ENCODE assay signal across 8 mouse cellular contexts in the genomic region with DNA sequence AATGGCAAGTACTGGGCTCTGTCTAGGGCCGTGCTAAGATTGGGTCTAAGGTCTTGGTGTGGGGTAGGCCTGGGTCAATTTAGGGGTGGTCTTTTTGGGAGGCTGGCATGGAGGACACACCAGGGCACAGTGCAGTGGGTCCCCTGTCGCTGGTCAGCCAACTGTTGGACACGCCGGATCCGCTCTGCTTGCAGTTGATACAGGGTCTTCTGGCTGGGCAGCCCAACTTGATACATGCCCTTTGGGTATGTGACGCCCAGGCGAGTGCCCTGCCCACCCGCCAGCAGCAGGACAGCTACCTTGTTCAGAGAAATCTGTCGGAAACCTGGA. TPM values are rescaled to one million over a fixed set of nuclear protein-coding genes. Genes with fewer than 3 reads are reported as not detected.
DNase-seq lines count a peak whose midpoint lies in the region; ATAC-seq and TF ChIP-seq lines count a peak whose summit lies in the region.

No protein-coding gene starts in this region.

- DNase-seq in heart, adult 2 months = no peak
- DNase-seq in heart, adult 9 months (ENCODE audit: low spot score in 2 of 2) = no peak
- DNase-seq in forebrain, postnatal 0 days = no peak
- DNase-seq in retina, postnatal 1 day = no peak
- no peak for DNase-seq in adrenal gland, postnatal 4 days (ENCODE audit: low spot score in 2 of 2)
- DNase-seq in cerebellum, postnatal 4 days (ENCODE audit: low spot score in 2 of 2) = no peak

- WGBS in heart, adult 2 months = 50% methylated on average over 9 of the region's 9 CpGs
- 35% methylated on average over 9 of the region's 9 CpGs for WGBS in forebrain, postnatal 0 days
- 27% methylated on average over 9 of the region's 9 CpGs for WGBS in liver, embryonic 15.5 days (ENCODE audit: insufficient replicate concordance)

- H3K9ac ChIP-seq in heart, adult 2 months (ENCODE audit: low read depth, low read length) = peak overlapping the region; percentile 79
- H3K9ac ChIP-seq in forebrain, postnatal 0 days = peak overlapping the region; percentile 58; the same call in 1 of the 2 replicates
- H3K9ac ChIP-seq in liver, embryonic 15.5 days = peak overlapping the region; percentile 53

- TF ChIP-seq CTCF in heart, adult 2 months (IDR thresholded peaks at IDR 0.05) = no peak
- TF ChIP-seq CTCF in E14TG2a.4 (conservative IDR thresholded peaks at IDR 0.05; ENCODE audit: low read length) = no peak
- no peak for TF ChIP-seq CTCF in forebrain, postnatal 0 days (IDR thresholded peaks at IDR 0.05; ENCODE audit: low read depth)

- intact Hi-C loops in heart, adult 2 months (cut with DNase I) = loop anchor here (5.0 kb wide), 1 partner anchor 38 kb away; no protein-coding TSS in a partner anchor

- H3K27ac ChIP-seq in heart, adult 2 months = peak overlapping the region; percentile 44
- no peak overlapping the region for H3K27ac ChIP-seq in forebrain, postnatal 0 days (ENCODE audit: low read depth, low read length)
- H3K27ac ChIP-seq in liver, embryonic 15.5 days (replicated peaks) = no peak overlapping the region

- TF ChIP-seq POLR2A in heart, adult 2 months (IDR thresholded peaks at IDR 0.05; ENCODE audit: insufficient read depth, low read depth, low read length) = no peak

- no peaks in the 10 kb centered on the region for H3K79me2 ChIP-seq in heart, adult 2 months (replicated peaks; ENCODE audit: control insufficient read depth, insufficient read depth, low read length)

- ATAC-seq in forebrain, postnatal 0 days = no peak
- no peak for ATAC-seq in liver, embryonic 15.5 days (ENCODE audit: insufficient read depth)

- no peaks in the 10 kb centered on the region for H3K36me3 ChIP-seq in heart, adult 2 months (ENCODE audit: control insufficient read depth, insufficient read depth, low read length)
- H3K36me3 ChIP-seq in E14TG2a.4 (ENCODE audit: insufficient read depth, low read length) = peaks cover 50% of the 10 kb centered on the region
- no peaks in the 10 kb centered on the region for H3K36me3 ChIP-seq in forebrain, postnatal 0 days (ENCODE audit: insufficient read depth)
- H3K36me3 ChIP-seq in liver, embryonic 15.5 days (replicated peaks) = no peaks in the 10 kb centered on the region

- H3K4me3 ChIP-seq in heart, adult 2 months = peak overlapping the region; percentile 64
- H3K4me3 ChIP-seq in E14TG2a.4 (replicated peaks; ENCODE audit: low read length) = peak overlapping the region; percentile 95
- peak overlapping the region; percentile 54 for H3K4me3 ChIP-seq in forebrain, postnatal 0 days (ENCODE audit: low read depth, low read length)
- H3K4me3 ChIP-seq in liver, embryonic 15.5 days (replicated peaks) = peak overlapping the region; percentile 66

- H3K4me2 ChIP-seq in forebrain, postnatal 0 days (ENCODE audit: low read depth) = peak overlapping the region; percentile 99
- H3K4me2 ChIP-seq in liver, embryonic 15.5 days = peak overlapping the region; percentile 91

- H3K4me1 ChIP-seq in heart, adult 2 months (ENCODE audit: control insufficient read depth, insufficient read depth, low read length) = peaks cover 1% of the 10 kb centered on the region; the same call in 1 of the 2 replicates
- peaks cover 34% of the 10 kb centered on the region for H3K4me1 ChIP-seq in E14TG2a.4 (replicated peaks; ENCODE audit: low read depth, low read length)
- H3K4me1 ChIP-seq in forebrain, postnatal 0 days (ENCODE audit: insufficient read depth) = no peaks in the 10 kb centered on the region; the same call in 1 of the 2 replicates
- H3K4me1 ChIP-seq in liver, embryonic 15.5 days (replicated peaks) = peaks cover 31% of the 10 kb centered on the region

- no peaks in the 10 kb centered on the region for H3K9me3 ChIP-seq in E14TG2a.4 (ENCODE audit: low read length)
- no peaks in the 10 kb centered on the region for H3K9me3 ChIP-seq in forebrain, postnatal 0 days (ENCODE audit: low read length)
- no peaks in the 10 kb centered on the region for H3K9me3 ChIP-seq in liver, embryonic 15.5 days (replicated peaks)

- TF ChIP-seq EP300 in heart, adult 2 months (IDR thresholded peaks at IDR 0.05; ENCODE audit: insufficient read depth, low read depth, low read length) = no peak

- no peaks in the 10 kb centered on the region for H3K27me3 ChIP-seq in heart, adult 2 months (ENCODE audit: control insufficient read depth, insufficient read depth, low read length)
- peaks cover 24% of the 10 kb centered on the region for H3K27me3 ChIP-seq in E14TG2a.4 (ENCODE audit: insufficient read depth, low read length)
- peaks cover 6% of the 10 kb centered on the region; the same call in 1 of the 2 replicates for H3K27me3 ChIP-seq in forebrain, postnatal 0 days (ENCODE audit: insufficient read depth, low read length)
- peaks cover 24% of the 10 kb centered on the region for H3K27me3 ChIP-seq in liver, embryonic 15.5 days

RNA-seq across cellular contexts. Expression of gene Uap1l1, which starts 0.8 kb away (rescaled TPM):
- total RNA-seq in heart, adult 2 months (2021) = 1 to 10 TPM; 7.2 to 7.9 TPM
- polyA plus RNA-seq in heart, adult 2 months (2012; rRNA removed) = 7.6 and 8.3 TPM in 2 replicates
- total RNA-seq in forebrain, postnatal 0 days (2014; rRNA removed) = 4.1 and 5.2 TPM in 2 replicates
- 10.4 and 11.9 TPM in 2 replicates for polyA plus RNA-seq in forebrain, postnatal 0 days (2015; fragmentation: Nextera tagmentation; extraction: Ambion mirVana)
- 15.1 and 15.4 TPM in 2 replicates for polyA plus RNA-seq in liver, embryonic 15.5 days (2015; fragmentation: Nextera tagmentation; extraction: Ambion mirVana)
- 10 to 100 TPM; 18.6 to 24.0 TPM for total RNA-seq in adrenal gland, postnatal 4 days (2021)

RNA-seq across cellular contexts. Expression of gene Sapcd2, which starts 7.4 kb away (rescaled TPM):
- total RNA-seq in heart, adult 2 months (2021) = not detected
- 0.20 and 0.26 TPM in 2 replicates for polyA plus RNA-seq in heart, adult 2 months (2012; rRNA removed)
- 13.2 and 13.9 TPM in 2 replicates for total RNA-seq in forebrain, postnatal 0 days (2014; rRNA removed)
- polyA plus RNA-seq in forebrain, postnatal 0 days (2015; fragmentation: Nextera tagmentation; extraction: Ambion mirVana) = 9.5 and 12.7 TPM in 2 replicates
- polyA plus RNA-seq in liver, embryonic 15.5 days (2015; fragmentation: Nextera tagmentation; extraction: Ambion mirVana) = 18.5 and 19.5 TPM in 2 replicates
- total RNA-seq in adrenal gland, postnatal 4 days (2021) = 1 to 10 TPM; 9.3 to 9.4 TPM

RNA-seq across cellular contexts. Expression of gene Dpp7, which starts 8.6 kb away (rescaled TPM):
- total RNA-seq in heart, adult 2 months (2021) = 1 to 10 TPM; 4.8 to 5.4 TPM
- 11.4 and 11.8 TPM in 2 replicates for polyA plus RNA-seq in heart, adult 2 months (2012; rRNA removed)
- 17.4 and 21.7 TPM in 2 replicates for total RNA-seq in forebrain, postnatal 0 days (2014; rRNA removed)
- polyA plus RNA-seq in forebrain, postnatal 0 days (2015; fragmentation: Nextera tagmentation; extraction: Ambion mirVana) = 15.3 and 19.8 TPM in 2 replicates
- 11.5 and 14.7 TPM in 2 replicates for polyA plus RNA-seq in liver, embryonic 15.5 days (2015; fragmentation: Nextera tagmentation; extraction: Ambion mirVana)
- 10 to 100 TPM; 32.1 to 33.9 TPM for total RNA-seq in adrenal gland, postnatal 4 days (2021)

RNA-seq across cellular contexts. Expression of gene Entpd2, which starts 30.9 kb away (rescaled TPM):
- 10 to 100 TPM; 11.1 to 13.5 TPM for total RNA-seq in heart, adult 2 months (2021)
- polyA plus RNA-seq in heart, adult 2 months (2012; rRNA removed) = 36.3 and 37.1 TPM in 2 replicates
- total RNA-seq in forebrain, postnatal 0 days (2014; rRNA removed) = 8.2 and 13.5 TPM in 2 replicates
- 14.2 and 18.2 TPM in 2 replicates for polyA plus RNA-seq in forebrain, postnatal 0 days (2015; fragmentation: Nextera tagmentation; extraction: Ambion mirVana)
- polyA plus RNA-seq in liver, embryonic 15.5 days (2015; fragmentation: Nextera tagmentation; extraction: Ambion mirVana) = 0.58 and 0.71 TPM in 2 replicates
- total RNA-seq in adrenal gland, postnatal 4 days (2021) = 10 to 100 TPM in 1 of 2 experiments, 1 to 10 TPM in 1; 10.0 to 11.8 TPM

RNA-seq across cellular contexts. Expression of gene Man1b1, which starts 32.6 kb away (rescaled TPM):
- total RNA-seq in heart, adult 2 months (2021) = 10 to 100 TPM; 21.6 to 22.5 TPM
- polyA plus RNA-seq in heart, adult 2 months (2012; rRNA removed) = 8.2 and 9.9 TPM in 2 replicates
- 54.0 and 66.1 TPM in 2 replicates for total RNA-seq in forebrain, postnatal 0 days (2014; rRNA removed)
- polyA plus RNA-seq in forebrain, postnatal 0 days (2015; fragmentation: Nextera tagmentation; extraction: Ambion mirVana) = 35.5 and 43.8 TPM in 2 replicates
- polyA plus RNA-seq in liver, embryonic 15.5 days (2015; fragmentation: Nextera tagmentation; extraction: Ambion mirVana) = 15.9 and 17.1 TPM in 2 replicates
- 10 to 100 TPM; 57.5 to 62.5 TPM for total RNA-seq in adrenal gland, postnatal 4 days (2021)

Comparison
In these comparisons a context has a peak if more than half of its experiments do, and no peak if none do; other contexts are left out.
1. RNA of gene Sapcd2, which starts 7.4 kb away (total RNA-seq): 13.2 to 13.9 TPM in forebrain, postnatal 0 days and 9.3 to 9.4 TPM in adrenal gland, postnatal 4 days; not detected in heart, adult 2 months; every median in the first group is over 4 times any median in the second.
2. Peak in every context shown above with its lines, with median percentiles within 50 percentile points of each other: H3K4me3 ChIP-seq and H3K9ac ChIP-seq.